Mouse (Mus musculus) B cell, adult 2 months (primary cell): Measurements from ENCODE around the gene Prl7a1.

Experiments used
- DNase-seq, 2 experiments: peaks; one replicate each; pipeline ENCODE4 v3.0.0; 2022

Gene Prl7a1

GRCm38 (mm10) chr13:27642393-27642792, at the start of gene Prl7a1:
Prl7a1 (minus strand) TSS chr13:27642493.
- no peak for DNase-seq

GRCm38 (mm10) chr13:27667936-27668335, 25.6 kb upstream of the Prl7a1 start, which contains the start of gene Prl7a2:
Prl7a2 (minus strand) TSS chr13:27668036.
- no peak for DNase-seq

- no peak for DNase-seq
Observed at GRCm38 (mm10) chr13:27660747-27661146, 18.5 kb upstream of the Prl7a1 start.

- no peak for DNase-seq
Observed at GRCm38 (mm10) chr13:27610482-27610881, 31.8 kb downstream of the Prl7a1 start, which contains the start of gene Prl7b1. Prl7b1 (minus strand) TSS chr13:27610582.
